Mouse (Mus musculus) CH12.LX (cell line): ENCODE results near the gene Asb7.

Source experiments
- CTCF ChIP-seq, 2 experiments: IDR thresholded peaks in 1 of 2; conservative IDR thresholded peaks in 1 of 2; 2 replicates each; pipeline ENCODE4 v1.5.1; 2011 to 2012; ENCODE audit warnings: low read depth in 2 of 2, low read length in 2 of 2, improper control_type of control experiment in 1 of 2, inconsistent platforms in 1 of 2, mild to moderate bottlenecking in 1 of 2, moderate library complexity in 1 of 2
- EP300 ChIP-seq: IDR thresholded peaks from 2 replicates; pipeline ENCODE4 v1.6.1; 2011; ENCODE audit warnings: low read length, improper control_type of control experiment
- ETS1 ChIP-seq: conservative IDR thresholded peaks from 2 replicates; pipeline ENCODE4 v1.6.1; 2012; ENCODE audit warnings: low read depth, mild to moderate bottlenecking, inconsistent platforms, low read length, improper control_type of control experiment, moderate library complexity
- MAFK ChIP-seq: IDR thresholded peaks from 2 replicates; pipeline ENCODE4 v1.6.1; 2011; ENCODE audit warnings: low read length, improper control_type of control experiment; ENCODE audit not compliant: insufficient replicate concordance
- MAX ChIP-seq: IDR thresholded peaks from 2 replicates; pipeline ENCODE4 v1.6.1; 2011; ENCODE audit warnings: low read length, improper control_type of control experiment
- MXI1 ChIP-seq: IDR thresholded peaks from 2 replicates; pipeline ENCODE4 v1.6.1; 2011; ENCODE audit warnings: mild to moderate bottlenecking, low read depth, low read length, improper control_type of control experiment
- NRF1 ChIP-seq: IDR thresholded peaks from 2 replicates; pipeline ENCODE4 v1.6.1; 2014; ENCODE audit warnings: low read depth, mild to moderate bottlenecking, inconsistent platforms, low read length, improper control_type of control experiment, moderate library complexity
- POLR2A ChIP-seq: IDR thresholded peaks from 2 replicates; pipeline ENCODE4 v1.6.1; 2011; ENCODE audit warnings: low read depth, mild to moderate bottlenecking, improper control_type of control experiment, low read length
- POLR2AphosphoS2 ChIP-seq: IDR thresholded peaks from 2 replicates; pipeline ENCODE4 v1.6.1; 2011; ENCODE audit warnings: low read depth, low read length, improper control_type of control experiment
- SIN3A ChIP-seq: IDR thresholded peaks from 2 replicates; pipeline ENCODE4 v1.6.1; 2012; ENCODE audit warnings: low read length, improper control_type of control experiment, inconsistent platforms
- SMC3 ChIP-seq: IDR thresholded peaks from 2 replicates; pipeline ENCODE4 v1.6.1; 2011; ENCODE audit warnings: low read depth, low read length, improper control_type of control experiment
- UBTF ChIP-seq: IDR thresholded peaks from 2 replicates; pipeline ENCODE4 v1.6.1; 2012; ENCODE audit warnings: low read depth, mild to moderate bottlenecking, inconsistent platforms, low read length, improper control_type of control experiment, moderate library complexity
- USF2 ChIP-seq: conservative IDR thresholded peaks from 2 replicates; pipeline ENCODE4 v1.6.1; 2011; ENCODE audit warnings: low read depth, low read length, improper control_type of control experiment
- ZKSCAN1 ChIP-seq: IDR thresholded peaks from 2 replicates; pipeline ENCODE4 v1.6.1; 2012; ENCODE audit warnings: low read depth, inconsistent platforms, low read length, improper control_type of control experiment, borderline replicate concordance

DNA sequence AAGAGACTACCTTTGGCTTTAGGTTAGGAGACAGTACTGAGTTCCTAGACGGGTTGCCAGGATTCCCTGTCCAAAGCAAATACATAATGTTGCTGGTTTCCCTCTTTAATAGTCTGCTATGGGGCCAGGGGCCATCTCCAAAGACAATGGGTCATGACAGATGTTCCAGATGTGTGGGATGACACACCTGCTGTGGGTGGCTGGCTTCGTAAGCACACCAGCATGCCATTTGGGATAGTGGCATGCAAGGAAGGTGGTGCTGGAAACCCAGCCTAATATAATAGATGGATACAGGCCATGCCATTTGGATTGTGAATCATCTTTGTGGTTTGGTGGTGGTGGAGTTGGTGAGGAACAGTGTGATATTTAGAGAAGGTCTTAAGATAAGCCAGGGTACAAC is 39.8 kb upstream of the Asb7 start:
- TF ChIP-seq POLR2A: no peak
- no peak for TF ChIP-seq CTCF (conservative IDR thresholded peaks at IDR 0.05 in 1 of 2, IDR thresholded peaks at IDR 0.05 in 1 of 2; ENCODE audit: low read depth in 2 of 2, low read length in 2 of 2)
- no peak for TF ChIP-seq SIN3A
- no peak for TF ChIP-seq ZKSCAN1
- TF ChIP-seq ETS1: no peak
- TF ChIP-seq EP300: no peak
- no peak for TF ChIP-seq POLR2AphosphoS2
- TF ChIP-seq USF2: no peak
- TF ChIP-seq SMC3: no peak
- no peak for TF ChIP-seq MXI1
- TF ChIP-seq MAFK: no peak
- TF ChIP-seq NRF1: no peak
- no peak for TF ChIP-seq UBTF
- no peak for TF ChIP-seq MAX
